8 mouse cellular contexts compared by ENCODE assay signal in genomic region chr2:181286629-181287337, GRCm38 (mm10). TPM values are rescaled to one million over a fixed set of nuclear protein-coding genes. Genes with fewer than 3 reads are reported as not detected.
DNase-seq lines count a peak whose midpoint lies in the region; ATAC-seq and TF ChIP-seq lines count a peak whose summit lies in the region.

No protein-coding gene starts in this region.

- H3K36me3 ChIP-seq in heart, embryonic 14.5 days (ENCODE audit: control insufficient read depth, insufficient read depth, low read length): peaks cover 19% of the 10 kb centered on the region
- H3K36me3 ChIP-seq in MEL (ENCODE audit: control insufficient read depth in 1 of 2, insufficient read depth in 2 of 2, low read length in 2 of 2): peaks cover 2 to 17% of the 10 kb centered on the region in 2 experiments
- H3K36me3 ChIP-seq in heart, embryonic 16.5 days (ENCODE audit: control insufficient read depth, insufficient read depth): 0 out of 2 replicates have a peak, but pooled peaks cover 2% of the 10 kb centered on the region
- H3K36me3 ChIP-seq in midbrain, embryonic 11.5 days (ENCODE audit: control insufficient read depth, insufficient read depth, low read length): no peaks in the 10 kb centered on the region

- peak overlapping the region; percentile 84 for H3K9ac ChIP-seq in heart, embryonic 14.5 days (ENCODE audit: low read length)
- peak overlapping the region; percentile 95 for H3K9ac ChIP-seq in MEL (ENCODE audit: control insufficient read depth, low read depth, low read length, poor library complexity, severe bottlenecking)
- peak overlapping the region; percentile 95 for H3K9ac ChIP-seq in heart, embryonic 16.5 days (ENCODE audit: low read length)
- peak overlapping the region; percentile 92 for H3K9ac ChIP-seq in midbrain, embryonic 11.5 days (ENCODE audit: low read length)

- TF ChIP-seq EP300 in MEL (IDR thresholded peaks at IDR 0.05; ENCODE audit: low read depth in 1 of 2, low read length in 2 of 2): no peak

- no peak for DNase-seq in heart, postnatal 14 days
- DNase-seq in MEL (ENCODE audit: low read depth, low spot score): peak; percentile 25
- peak; percentile 87 for DNase-seq in midbrain, embryonic 11.5 days (ENCODE audit: low spot score, missing footprints)
- DNase-seq in right cerebral cortex, postnatal 36 days (ENCODE audit: low spot score in 2 of 2): no peak
- DNase-seq in urinary bladder, adult 2 months (ENCODE audit: low spot score): no peak
- DNase-seq in thymus, postnatal 4 days: no peak

- H3K27me3 ChIP-seq in heart, embryonic 14.5 days (ENCODE audit: control insufficient read depth, insufficient read depth, low read length): no peaks in the 10 kb centered on the region
- no peaks in the 10 kb centered on the region for H3K27me3 ChIP-seq in MEL (ENCODE audit: control insufficient read depth in 1 of 2, insufficient read depth in 2 of 2, low read length in 2 of 2)
- no peaks in the 10 kb centered on the region for H3K27me3 ChIP-seq in heart, embryonic 16.5 days (ENCODE audit: control insufficient read depth, insufficient read depth, low read length)
- H3K27me3 ChIP-seq in midbrain, embryonic 11.5 days (ENCODE audit: control insufficient read depth, insufficient read depth, low read length): no peaks in the 10 kb centered on the region

- no peaks in the 10 kb centered on the region for H3K9me3 ChIP-seq in heart, embryonic 14.5 days (ENCODE audit: control insufficient read depth, low read length)
- H3K9me3 ChIP-seq in MEL (replicated peaks; ENCODE audit: insufficient read depth, low read length): no peaks in the 10 kb centered on the region
- no peaks in the 10 kb centered on the region for H3K9me3 ChIP-seq in heart, embryonic 16.5 days (replicated peaks; ENCODE audit: control insufficient read depth, low read length)
- H3K9me3 ChIP-seq in midbrain, embryonic 11.5 days (ENCODE audit: control insufficient read depth, low read length): no peaks in the 10 kb centered on the region

- no peak for ATAC-seq in heart, embryonic 14.5 days (ENCODE audit: insufficient number of reproducible peaks, insufficient read depth, low FRiP score, low read depth)
- no peak for ATAC-seq in heart, embryonic 16.5 days (replicated peaks; ENCODE audit: extremely low read depth, insufficient read depth, low FRiP score)
- ATAC-seq in midbrain, embryonic 11.5 days (ENCODE audit: low FRiP score): no peak

- peaks cover 2 to 15% of the 10 kb centered on the region in 2 experiments; a peak in 3 of 4 replicates for H3K4me1 ChIP-seq in heart, embryonic 14.5 days (ENCODE audit: control insufficient read depth in 2 of 2, insufficient read depth in 2 of 2, low read length in 2 of 2)
- peaks cover 2 to 13% of the 10 kb centered on the region in 2 experiments; a peak in 3 of 4 replicates for H3K4me1 ChIP-seq in MEL (ENCODE audit: control insufficient read depth in 1 of 2, insufficient read depth in 2 of 2, low read length in 2 of 2)
- H3K4me1 ChIP-seq in heart, embryonic 16.5 days (ENCODE audit: control insufficient read depth, insufficient read depth, low read length): peaks cover 13% of the 10 kb centered on the region
- peaks cover 11% of the 10 kb centered on the region for H3K4me1 ChIP-seq in midbrain, embryonic 11.5 days (ENCODE audit: control insufficient read depth, insufficient read depth, low read length)

- no peak for TF ChIP-seq POLR2A in MEL (IDR thresholded peaks at IDR 0.05; ENCODE audit: control insufficient read depth in 1 of 2, insufficient read depth in 1 of 2, low read depth in 1 of 2, low read length in 2 of 2, poor library complexity in 1 of 2)

- WGBS in heart, embryonic 14.5 days: 52% methylated on average over 6 of the region's 6 CpGs
- 47% methylated on average over 6 of the region's 6 CpGs for WGBS in heart, embryonic 16.5 days
- 60% methylated on average over 6 of the region's 6 CpGs for WGBS in midbrain, embryonic 11.5 days

- H3K79me2 ChIP-seq in MEL (ENCODE audit: control insufficient read depth, insufficient read depth, low read length, poor library complexity): peaks cover 18% of the 10 kb centered on the region

- no peak for TF ChIP-seq CTCF in MEL (IDR thresholded peaks at IDR 0.05 in 2 of 3, conservative IDR thresholded peaks at IDR 0.05 in 1 of 3; ENCODE audit: control insufficient read depth in 1 of 3, insufficient read depth in 1 of 3, low read depth in 2 of 3, low read length in 3 of 3, poor library complexity in 1 of 3, severe bottlenecking in 1 of 3)

- peak overlapping the region; percentile 70 for H3K4me2 ChIP-seq in heart, embryonic 14.5 days (ENCODE audit: low read length)
- H3K4me2 ChIP-seq in heart, embryonic 16.5 days (ENCODE audit: low read depth, low read length): peak overlapping the region; percentile 62
- peak overlapping the region; percentile 66 for H3K4me2 ChIP-seq in midbrain, embryonic 11.5 days

- H3K4me3 ChIP-seq in heart, embryonic 14.5 days (ENCODE audit: control insufficient read depth in 1 of 2, insufficient read depth in 1 of 2, low read depth in 1 of 2, low read length in 2 of 2): peak overlapping the region; percentile 53 to 60
- H3K4me3 ChIP-seq in MEL (ENCODE audit: control insufficient read depth in 1 of 2, insufficient read depth in 1 of 2, low read depth in 2 of 2, low read length in 2 of 2): peak overlapping the region; percentile 91
- H3K4me3 ChIP-seq in heart, embryonic 16.5 days (ENCODE audit: low read length): peak overlapping the region; percentile 84
- peak overlapping the region; percentile 64 for H3K4me3 ChIP-seq in midbrain, embryonic 11.5 days (ENCODE audit: low read depth, low read length)

- no peak for TF ChIP-seq RAD21 in MEL (IDR thresholded peaks at IDR 0.05; ENCODE audit: low read depth, low read length)

- peak overlapping the region; percentile 79 to 92 for H3K27ac ChIP-seq in heart, embryonic 14.5 days (replicated peaks in 1 of 2; ENCODE audit: control insufficient read depth in 1 of 2, insufficient read depth in 1 of 2, low read depth in 2 of 2, low read length in 2 of 2)
- H3K27ac ChIP-seq in MEL (ENCODE audit: control insufficient read depth, low read depth, low read length): peak overlapping the region; percentile 92
- H3K27ac ChIP-seq in heart, embryonic 16.5 days (ENCODE audit: low read length): peak overlapping the region; percentile 97
- peak overlapping the region; percentile 89 for H3K27ac ChIP-seq in midbrain, embryonic 11.5 days (ENCODE audit: low read depth, low read length)

- intact Hi-C loops in heart, postnatal 14 days (cut with DNase I): loop anchor here (2.0 to 5.0 kb wide), 2 partner anchors 44 to 100 kb away; partner anchors contain the start of genes Helz2 and Ppdpf

TF ChIP-seq in MEL, 35 proteins besides CTCF, POLR2A, EP300 and RAD21:
- TF ChIP-seq E2F4 (IDR thresholded peaks at IDR 0.05; ENCODE audit: borderline replicate concordance, low read depth, low read length) (0 out of 2 replicates have a peak, but pooled peaks have one; percentile 50), MXI1 (IDR thresholded peaks at IDR 0.05; ENCODE audit: low read depth, low read length) (0 out of 2 replicates have a peak, but pooled peaks have one; percentile 35), CHD1 (IDR thresholded peaks at IDR 0.05; ENCODE audit: low read depth, low read length) (peak; percentile 91), SMC3 (IDR thresholded peaks at IDR 0.05; ENCODE audit: low read depth, low read length) (no peak), ELF1 (IDR thresholded peaks at IDR 0.05; ENCODE audit: low read depth, low read length) (no peak; the same call in 1 of the 2 replicates)

RNA-seq across cellular contexts. Expression of gene Gmeb2, which starts 1.1 kb away (rescaled TPM):
- 9.1 and 9.9 TPM in 2 replicates for polyA plus RNA-seq in heart, embryonic 14.5 days (2014; fragmentation: Nextera tagmentation; extraction: Ambion mirVana)
- 10 to 100 TPM; 11.5 to 13.3 TPM for total RNA-seq in heart, postnatal 14 days (2021)
- total RNA-seq in MEL (2012; rRNA removed): 8.2 and 8.3 TPM in 2 replicates
- polyA plus RNA-seq in MEL (2012; ENCODE audit: insufficient read depth in 1 of 2, insufficient read length in 2 of 2, low read depth in 1 of 2, low replicate concordance in 2 of 2, missing spikeins in 1 of 2): 10 to 100 TPM in 1 of 2 experiments, not detected in 1; 16.9 TPM
- polyA plus RNA-seq in heart, embryonic 16.5 days (2015; fragmentation: Nextera tagmentation; extraction: Ambion mirVana): 8.8 and 9.3 TPM in 2 replicates
- polyA plus RNA-seq in midbrain, embryonic 11.5 days (2014; fragmentation: Nextera tagmentation; extraction: Ambion mirVana): 18.9 and 19.7 TPM in 2 replicates
- polyA plus RNA-seq in urinary bladder, adult 2 months (2012; rRNA removed): 18.1 and 21.0 TPM in 2 replicates

RNA-seq across cellular contexts. Expression of gene Stmn3, which starts 27.5 kb away (rescaled TPM):
- 0.24 and 3.6 TPM in 2 replicates for polyA plus RNA-seq in heart, embryonic 14.5 days (2014; fragmentation: Nextera tagmentation; extraction: Ambion mirVana)
- under 1 TPM in 1 of 2 experiments, not detected in 1; 0.24 TPM for total RNA-seq in heart, postnatal 14 days (2021)
- not detected in 2 replicates for total RNA-seq in MEL (2012; rRNA removed)
- not detected for polyA plus RNA-seq in MEL (2012; ENCODE audit: insufficient read depth in 1 of 2, insufficient read length in 2 of 2, low read depth in 1 of 2, low replicate concordance in 2 of 2, missing spikeins in 1 of 2)
- polyA plus RNA-seq in heart, embryonic 16.5 days (2015; fragmentation: Nextera tagmentation; extraction: Ambion mirVana): 1.4 and 1.9 TPM in 2 replicates
- polyA plus RNA-seq in midbrain, embryonic 11.5 days (2014; fragmentation: Nextera tagmentation; extraction: Ambion mirVana): 357 and 359 TPM in 2 replicates
- polyA plus RNA-seq in urinary bladder, adult 2 months (2012; rRNA removed): 1.1 and 1.3 TPM in 2 replicates

RNA-seq across cellular contexts. Expression of gene Rtel1, which starts 32.8 kb away (rescaled TPM):
- 21.1 and 25.3 TPM in 2 replicates for polyA plus RNA-seq in heart, embryonic 14.5 days (2014; fragmentation: Nextera tagmentation; extraction: Ambion mirVana)
- total RNA-seq in heart, postnatal 14 days (2021): 10 to 100 TPM; 15.8 to 18.5 TPM
- total RNA-seq in MEL (2012; rRNA removed): 54.2 and 54.7 TPM in 2 replicates
- 10 to 100 TPM in 1 of 2 experiments, not detected in 1; 87.0 TPM for polyA plus RNA-seq in MEL (2012; ENCODE audit: insufficient read depth in 1 of 2, insufficient read length in 2 of 2, low read depth in 1 of 2, low replicate concordance in 2 of 2, missing spikeins in 1 of 2)
- 23.8 and 25.9 TPM in 2 replicates for polyA plus RNA-seq in heart, embryonic 16.5 days (2015; fragmentation: Nextera tagmentation; extraction: Ambion mirVana)
- 50.8 and 57.8 TPM in 2 replicates for polyA plus RNA-seq in midbrain, embryonic 11.5 days (2014; fragmentation: Nextera tagmentation; extraction: Ambion mirVana)
- polyA plus RNA-seq in urinary bladder, adult 2 months (2012; rRNA removed): 42.1 and 55.2 TPM in 2 replicates

RNA-seq across cellular contexts. Expression of gene Helz2, which starts 45.0 kb away (rescaled TPM):
- polyA plus RNA-seq in heart, embryonic 14.5 days (2014; fragmentation: Nextera tagmentation; extraction: Ambion mirVana): 1.3 and 1.6 TPM in 2 replicates
- 10 to 100 TPM; 12.8 to 12.9 TPM for total RNA-seq in heart, postnatal 14 days (2021)
- total RNA-seq in MEL (2012; rRNA removed): 6.2 and 6.3 TPM in 2 replicates
- 10 to 100 TPM in 1 of 2 experiments, not detected in 1; 12.0 TPM for polyA plus RNA-seq in MEL (2012; ENCODE audit: insufficient read depth in 1 of 2, insufficient read length in 2 of 2, low read depth in 1 of 2, low replicate concordance in 2 of 2, missing spikeins in 1 of 2)
- 1.2 and 1.5 TPM in 2 replicates for polyA plus RNA-seq in heart, embryonic 16.5 days (2015; fragmentation: Nextera tagmentation; extraction: Ambion mirVana)
- polyA plus RNA-seq in midbrain, embryonic 11.5 days (2014; fragmentation: Nextera tagmentation; extraction: Ambion mirVana): 0.44 and 0.56 TPM in 2 replicates
- polyA plus RNA-seq in urinary bladder, adult 2 months (2012; rRNA removed): 10.9 and 11.4 TPM in 2 replicates

Comparison
In these comparisons a context has a peak if more than half of its experiments do, and no peak if none do; other contexts are left out.
1. DNase-seq: peak in MEL (single experiment) and midbrain, embryonic 11.5 days (single experiment); none in heart, postnatal 14 days (0 of 2), right cerebral cortex, postnatal 36 days (0 of 2), urinary bladder, adult 2 months (single experiment) and thymus, postnatal 4 days (single experiment).
2. RNA of gene Stmn3, which starts 27.5 kb away (polyA plus RNA-seq): 357 to 359 TPM in midbrain, embryonic 11.5 days; 0.24 to 3.6 TPM in heart, embryonic 14.5 days, 1.4 to 1.9 TPM in heart, embryonic 16.5 days, 1.1 to 1.3 TPM in urinary bladder, adult 2 months and not detected in MEL; every median in the first group is over 10 times any median in the second.
3. Peak in every context shown above with its lines, with median percentiles within 50 percentile points of each other: H3K27ac ChIP-seq, H3K4me2 ChIP-seq, H3K4me3 ChIP-seq and H3K9ac ChIP-seq.